Mouse (Mus musculus) urinary bladder, adult 18-20 months (tissue): ENCODE measurements around the gene Rabgap1l.

Experiments
- DNase-seq, 2 experiments: peaks; one replicate each; pipeline ENCODE4 v3.0.0; 2022; ENCODE audit warnings: low spot score in 2 of 2, mixed read lengths in 2 of 2

Rabgap1l gene

DNA sequence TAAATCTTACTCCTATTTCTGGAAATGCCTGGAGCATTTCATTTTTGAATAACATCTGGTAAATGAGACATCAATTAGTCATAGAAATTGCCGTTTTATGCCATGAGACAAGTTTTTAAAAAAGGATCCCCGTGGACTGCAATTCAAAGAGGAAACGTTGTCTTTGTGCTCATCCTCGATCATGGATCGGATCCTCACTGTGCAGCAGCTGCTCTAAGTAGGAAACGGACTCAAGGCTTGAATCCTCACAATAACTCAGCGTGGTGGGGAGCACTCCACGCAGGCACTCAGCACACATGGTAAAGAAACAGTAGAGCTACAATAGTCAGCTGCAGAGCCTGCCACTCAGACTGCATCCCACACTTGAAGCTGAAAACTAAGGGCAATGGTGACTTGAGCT, 616.1 kb downstream of the Rabgap1l start:
- no peak for DNase-seq
